Mouse (Mus musculus) adrenal gland, postnatal 14 days (tissue): Measurements from ENCODE around the gene Cyth1. TPM values are rescaled to one million over a fixed set of nuclear protein-coding genes. Genes with fewer than 3 reads are reported as not detected.
A peak's percentile ranks its signal among the peaks of the same experiment; 100 is the strongest.

Experiments
- DNase-seq: peaks from one replicate; pipeline ENCODE4 v3.0.0; 2021; ENCODE audit warnings: mixed read lengths
- total RNA-seq: library from RNA; stranded (reverse); gene quantifications from 2 replicates; pipeline ENCODE4 v1.2.3, GENCODE M21; 2021

Gene Cyth1
- total RNA-seq, 1 experiment from 2014 or later: 48.7 TPM

DNA sequence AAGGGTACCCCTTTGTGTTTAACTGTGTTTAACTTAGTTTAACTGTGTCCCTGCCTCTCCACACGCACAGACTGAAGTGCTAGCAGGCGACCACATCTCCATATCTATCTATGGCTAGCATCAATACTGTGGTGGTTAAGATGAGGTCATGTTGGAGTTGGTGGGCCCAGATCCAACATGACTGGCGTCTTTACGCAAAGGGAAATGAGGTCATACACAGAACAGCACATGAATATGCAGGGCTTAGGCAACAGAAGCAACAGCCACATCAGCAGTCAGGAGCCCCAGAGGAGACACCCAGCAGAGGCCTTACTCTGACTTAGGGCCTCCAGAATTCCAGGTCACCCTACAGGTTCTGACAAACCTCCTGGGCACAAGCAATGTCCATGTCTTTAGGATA is 95.4 kb downstream of the Cyth1 start:
- no peak for DNase-seq

DNA sequence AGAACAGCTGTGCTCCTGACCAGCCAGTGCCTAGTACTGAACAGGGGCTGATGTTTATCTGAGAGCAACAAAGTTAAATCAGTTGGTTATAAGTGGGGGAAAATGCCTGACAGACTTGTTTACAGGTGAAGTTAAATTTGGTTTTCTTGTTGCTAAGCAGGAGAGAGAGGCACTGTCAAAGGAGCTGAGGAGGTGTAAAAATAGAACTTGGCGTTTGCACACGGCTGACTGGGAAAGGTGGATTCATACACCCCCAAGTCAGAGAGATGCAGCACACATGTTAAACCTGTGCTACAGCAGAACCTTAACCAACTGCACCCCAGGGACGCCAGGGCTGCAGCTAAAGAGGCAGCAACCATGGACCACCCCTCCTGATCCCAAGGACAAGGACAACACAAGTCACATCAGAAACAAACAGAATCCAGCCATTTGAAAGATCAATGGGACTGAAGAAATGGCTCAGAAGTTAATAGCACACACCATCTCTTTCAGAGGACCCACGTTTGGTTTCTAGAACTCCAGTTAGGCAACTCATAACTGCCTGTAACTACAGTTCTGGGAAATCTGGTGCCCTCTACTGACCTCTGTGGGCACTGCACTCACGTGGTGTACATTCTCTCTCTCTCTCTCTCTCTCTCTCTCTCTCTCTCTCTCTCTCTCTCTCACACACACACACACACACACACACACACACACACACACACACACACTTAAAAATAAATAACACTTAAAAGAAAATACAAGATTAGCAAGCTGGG is 96.8 kb downstream of the Cyth1 start:
- no peak for DNase-seq

DNA sequence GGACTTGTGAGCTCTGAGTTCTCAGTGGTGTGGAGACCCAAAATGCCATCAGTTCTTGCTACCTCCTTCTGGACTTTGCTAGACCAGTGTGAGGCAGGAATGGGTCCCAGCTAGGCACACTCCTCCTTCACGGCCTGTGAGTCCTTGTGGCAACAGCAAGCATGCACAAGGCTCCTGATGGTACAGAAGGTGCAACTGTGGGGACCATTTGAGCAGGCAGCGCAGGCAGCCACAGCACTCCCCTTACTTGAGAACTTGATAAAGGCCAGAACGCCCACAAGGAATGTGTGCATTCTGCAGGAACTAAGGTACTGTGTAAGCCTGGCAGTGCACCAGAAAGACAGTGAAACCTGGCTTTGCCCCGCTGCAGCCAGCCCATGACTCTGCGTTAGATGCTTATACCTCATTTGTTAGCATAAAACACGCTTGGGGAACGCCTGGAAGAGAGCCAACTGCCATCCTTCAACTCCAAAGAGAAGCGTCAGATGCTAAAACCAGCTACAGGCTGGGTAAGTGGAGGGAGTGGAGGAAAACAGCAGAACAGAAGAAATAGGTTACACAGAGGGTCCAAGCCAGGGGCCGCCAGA is 98.2 kb downstream of the Cyth1 start:
- peak; percentile 37 for DNase-seq

DNA sequence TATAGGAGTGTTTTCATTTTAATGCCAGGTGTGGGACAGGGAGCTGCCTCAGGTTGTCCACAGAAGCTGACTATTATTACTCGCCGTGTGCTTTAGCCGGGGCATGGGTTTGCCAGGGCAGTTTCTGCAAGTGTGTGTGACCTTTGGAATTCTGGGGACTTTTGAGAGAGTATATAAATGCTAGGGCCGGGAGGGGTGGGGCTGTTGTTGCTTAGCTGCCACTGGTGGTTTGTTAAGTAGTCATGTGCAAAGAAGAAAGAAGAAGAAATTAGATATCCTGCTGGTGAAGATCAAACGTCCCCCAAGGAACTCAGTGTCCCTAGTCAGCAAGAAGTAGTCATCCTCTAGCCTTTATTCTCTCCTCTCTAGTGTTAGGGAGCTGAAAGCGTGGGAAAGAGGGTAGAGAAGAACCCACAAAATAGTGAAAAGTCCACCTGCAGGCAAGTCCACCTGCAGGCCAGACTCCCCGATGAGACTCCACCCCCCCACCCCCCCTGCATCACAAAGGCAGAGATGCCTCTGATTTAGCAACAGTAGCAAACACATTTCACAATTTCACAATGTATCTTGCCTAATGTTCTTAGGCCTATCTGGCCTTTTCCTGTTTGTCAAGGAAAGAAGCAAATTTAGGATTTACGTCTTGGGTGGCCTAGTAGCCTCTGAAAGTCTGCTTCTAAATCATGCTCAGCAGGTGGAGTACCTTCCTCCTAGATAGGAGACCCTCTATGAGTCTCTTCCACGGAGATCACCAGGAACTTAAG is 100.3 kb downstream of the Cyth1 start:
- no peak for DNase-seq

DNA sequence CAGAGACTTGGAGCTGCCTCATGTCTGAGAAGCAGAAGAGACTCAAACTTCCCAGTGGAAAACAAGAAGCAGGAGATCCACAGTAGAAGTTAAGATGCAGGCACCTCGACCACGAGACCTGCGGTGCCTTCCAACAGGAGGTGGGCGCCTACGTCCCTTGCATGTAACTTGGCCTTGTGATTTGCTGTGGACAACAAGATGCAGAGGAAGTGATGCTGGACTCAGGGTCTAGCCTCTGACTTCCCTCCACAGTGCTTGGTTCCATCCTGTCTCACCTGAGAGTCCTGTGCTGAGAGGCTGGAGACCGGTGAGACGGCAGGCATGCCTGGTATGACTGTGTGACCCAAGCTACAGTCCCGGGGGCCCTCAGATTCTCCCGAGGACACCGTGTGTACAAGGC is 101.9 kb downstream of the Cyth1 start:
- no peak for DNase-seq

DNA sequence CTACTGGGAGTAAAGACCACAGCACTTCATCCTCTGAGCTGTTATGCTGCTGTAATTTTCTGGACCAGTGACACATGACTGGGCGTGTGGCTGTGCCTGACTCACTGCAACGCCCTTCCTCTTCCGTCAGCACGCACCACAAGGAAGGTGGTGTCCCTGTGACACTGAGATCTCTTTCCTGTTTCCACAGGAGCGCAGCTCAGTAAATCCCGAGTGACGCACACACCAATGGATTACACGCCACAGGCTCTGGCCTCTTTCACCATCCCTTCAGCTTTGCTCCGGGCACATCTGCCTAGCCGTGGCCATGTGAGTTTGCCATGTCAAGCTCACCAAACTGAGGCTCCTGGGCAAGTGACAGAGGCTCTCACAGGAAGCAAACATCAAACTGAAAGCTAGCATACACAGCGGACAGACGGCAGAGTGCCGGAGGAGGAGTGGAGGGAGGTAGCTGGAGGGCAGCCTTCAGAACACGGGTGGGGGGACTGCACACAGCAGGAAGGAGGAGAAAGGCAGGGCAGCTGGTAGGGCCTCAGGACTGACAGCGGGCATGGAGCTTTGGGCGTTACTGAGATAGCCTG is 102.5 kb downstream of the Cyth1 start:
- peak; percentile 59 for DNase-seq

DNA sequence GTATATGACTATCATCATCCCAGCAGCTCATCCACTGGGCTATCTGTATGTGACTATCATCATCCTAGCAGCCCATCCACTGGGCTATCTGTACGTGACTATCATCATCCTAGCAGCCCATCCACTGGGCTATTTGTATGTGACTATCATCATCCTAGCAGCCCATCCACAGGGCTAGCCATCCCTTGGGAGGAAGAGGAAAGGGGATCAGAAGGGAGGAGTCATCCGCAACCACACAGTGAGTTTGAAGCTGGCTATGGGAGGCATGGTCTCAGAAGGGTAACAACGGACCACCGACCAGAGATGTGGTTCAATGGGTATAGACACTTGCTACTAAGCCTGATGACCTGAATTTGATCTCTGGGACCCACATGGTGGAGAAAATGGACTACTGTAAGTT is 103.3 kb downstream of the Cyth1 start:
- DNase-seq: no peak

DNA sequence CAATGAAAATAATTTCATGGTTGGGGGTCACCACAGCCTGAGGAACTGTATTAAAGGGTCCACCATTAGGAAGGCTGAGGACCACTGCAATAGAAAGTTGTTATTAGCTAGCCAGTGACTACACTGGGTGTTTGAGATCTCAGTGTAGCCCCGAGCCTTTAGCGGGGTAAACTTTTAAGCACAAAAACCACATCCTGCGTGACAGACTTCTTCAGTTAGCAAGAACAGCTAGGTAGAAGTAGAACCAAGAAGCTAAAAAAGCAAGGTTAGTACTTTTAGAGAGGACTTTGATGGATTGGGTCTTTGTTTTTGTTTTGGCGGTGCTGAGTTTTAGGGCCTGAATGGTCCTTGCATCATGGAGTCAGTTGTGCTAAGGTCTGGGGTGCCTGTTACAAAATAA is 104.7 kb downstream of the Cyth1 start:
- DNase-seq: no peak

DNA sequence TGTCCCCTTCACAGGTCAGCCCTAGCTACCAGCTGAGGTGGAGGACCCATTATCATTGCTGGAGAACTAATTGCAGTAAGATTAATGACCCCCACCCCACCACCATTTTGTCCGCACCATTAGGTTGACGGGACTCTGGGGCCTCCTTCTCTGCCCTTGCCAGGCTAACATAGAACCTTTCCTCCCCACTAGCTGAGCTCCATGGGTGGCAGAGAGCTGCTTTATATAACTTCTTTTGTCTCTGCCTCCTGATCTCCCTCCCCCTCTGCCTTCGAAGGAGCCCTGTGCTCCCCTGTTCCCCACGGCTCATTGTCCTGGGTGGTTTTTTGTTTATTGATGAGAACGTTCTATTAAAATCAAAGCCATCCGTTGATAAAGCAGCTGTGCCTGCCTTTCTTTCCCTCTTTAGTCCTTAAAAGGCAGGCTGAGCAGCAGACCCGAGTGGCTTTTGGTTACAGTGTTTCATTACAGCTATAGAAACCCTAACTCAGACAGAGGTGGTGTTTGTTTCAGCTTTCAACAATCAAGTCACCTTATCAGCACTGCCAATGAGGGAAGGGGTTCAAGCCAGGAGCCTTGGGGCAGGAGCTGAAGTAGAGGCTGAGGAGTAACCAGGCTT is 105.7 kb downstream of the Cyth1 start:
- DNase-seq: no peak

DNA sequence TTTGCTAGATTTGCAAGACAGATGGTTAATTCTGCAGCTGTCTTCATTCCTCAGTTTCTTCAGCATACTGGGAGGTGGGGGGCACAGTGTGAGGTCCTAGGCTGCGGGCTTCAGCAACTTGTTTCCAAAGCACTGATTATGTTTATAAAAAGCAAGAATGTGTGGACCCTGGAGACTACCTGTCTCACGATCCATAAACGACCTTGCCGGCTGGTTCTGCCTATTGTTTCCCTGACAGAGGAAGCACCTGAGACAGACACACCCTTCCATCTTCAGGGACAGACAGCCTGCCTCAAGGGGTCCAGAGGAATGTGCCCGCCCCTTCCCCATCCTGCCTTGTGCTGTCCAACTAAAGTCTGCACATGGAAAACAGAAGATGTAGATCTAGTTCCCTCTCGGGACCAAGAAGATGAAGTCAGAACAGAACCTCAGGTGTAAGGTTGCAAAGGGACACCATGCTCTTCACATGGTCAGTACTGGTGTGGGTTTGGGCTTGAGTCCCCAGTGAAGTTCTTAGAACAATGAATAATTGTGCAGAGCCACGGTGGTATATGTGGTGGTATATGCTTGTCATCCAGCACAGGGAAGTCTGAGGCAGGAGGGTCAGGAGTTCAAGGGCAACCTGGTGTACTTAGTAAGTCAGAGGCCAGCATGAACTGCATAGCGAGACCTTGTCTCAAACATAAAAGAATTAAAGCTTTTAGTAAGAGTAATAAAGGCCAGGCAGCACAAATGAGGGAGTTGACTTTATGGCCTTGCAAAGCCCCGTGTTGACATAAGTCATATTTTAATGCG is 107.4 kb downstream of the Cyth1 start:
- no peak for DNase-seq

DNA sequence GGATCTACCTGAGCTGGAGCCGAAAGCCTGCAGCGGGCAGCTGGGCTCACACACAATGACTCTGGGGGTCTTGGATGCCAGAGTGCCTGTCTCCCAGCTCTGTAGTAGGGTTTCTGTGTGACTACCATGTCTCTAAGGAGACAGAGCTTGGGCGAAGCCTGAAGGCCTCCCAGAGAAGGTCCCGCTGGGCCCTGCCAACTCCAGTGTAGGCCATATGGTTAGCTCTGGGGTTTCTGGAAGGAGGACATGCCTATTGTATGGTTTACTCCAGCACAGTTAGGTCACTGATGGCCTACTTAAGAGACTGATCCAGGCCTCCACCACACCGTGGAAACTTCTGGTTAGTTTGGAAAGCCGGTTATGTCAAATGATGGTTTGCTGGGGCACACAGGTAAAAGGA is 110.0 kb downstream of the Cyth1 start:
- no peak for DNase-seq

DNA sequence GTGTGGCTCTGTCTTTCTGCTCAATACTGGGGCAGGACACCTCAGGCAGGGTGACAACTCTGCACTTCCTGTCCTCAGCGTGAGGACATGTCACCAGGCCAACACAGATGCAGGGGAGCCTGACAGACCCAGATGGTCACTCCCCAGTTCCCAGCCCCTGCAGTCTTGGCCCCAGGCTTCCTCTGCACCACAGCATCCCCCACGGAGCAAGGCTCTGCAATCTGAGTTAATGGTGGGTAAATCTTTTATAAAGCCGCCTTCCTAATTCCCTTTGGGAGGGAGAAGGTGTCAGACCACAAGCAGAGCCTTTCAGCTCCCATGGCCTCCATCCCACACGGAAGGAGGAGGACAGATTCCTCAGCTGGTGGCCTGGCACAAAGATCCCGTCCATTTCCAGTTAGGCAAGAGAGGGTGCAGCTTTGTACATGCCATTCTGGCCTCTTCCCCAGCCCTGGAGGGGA is 112.2 kb downstream of the Cyth1 start:
- DNase-seq: no peak

DNA sequence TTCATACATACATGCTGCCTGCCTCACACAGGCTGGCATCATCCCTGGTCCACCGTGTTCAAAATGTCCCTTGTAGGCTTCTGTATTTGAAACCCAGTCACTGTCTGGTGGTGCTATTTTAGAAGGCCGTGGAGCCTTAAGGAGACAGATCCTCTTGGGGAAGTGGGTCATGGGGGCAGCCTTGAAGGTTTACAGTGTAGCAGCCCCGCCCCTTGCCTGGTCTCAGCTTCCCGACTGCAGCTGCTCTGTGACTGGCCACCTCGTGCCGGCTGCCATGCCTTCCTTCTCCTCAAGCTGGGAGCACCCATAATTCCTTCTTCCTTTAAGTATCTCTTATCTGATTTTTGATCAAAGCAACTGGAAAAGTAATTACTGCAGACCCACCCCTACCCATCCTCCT is 113.1 kb downstream of the Cyth1 start:
- no peak for DNase-seq

DNA sequence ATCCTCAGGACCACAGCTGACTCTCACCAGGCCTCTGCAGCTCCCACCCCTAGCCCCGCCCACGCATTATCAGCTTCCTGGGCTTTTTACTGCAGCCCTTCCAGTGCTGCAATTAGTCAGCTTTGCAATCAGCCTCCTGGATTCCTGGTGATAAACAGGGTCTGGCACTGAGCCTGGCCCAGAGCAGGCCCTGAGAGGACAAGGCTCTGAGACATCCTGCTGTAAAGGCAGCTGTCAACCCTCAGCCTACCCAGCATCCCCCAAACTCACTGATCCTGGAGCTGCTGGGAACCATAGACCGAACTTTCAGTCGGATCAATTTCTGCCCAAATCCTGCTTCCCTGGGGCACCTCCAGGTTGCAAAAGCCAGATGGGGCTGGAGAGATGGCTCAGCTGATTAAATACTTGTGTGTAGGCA is 114.6 kb downstream of the Cyth1 start:
- peak; percentile 55 for DNase-seq

DNA sequence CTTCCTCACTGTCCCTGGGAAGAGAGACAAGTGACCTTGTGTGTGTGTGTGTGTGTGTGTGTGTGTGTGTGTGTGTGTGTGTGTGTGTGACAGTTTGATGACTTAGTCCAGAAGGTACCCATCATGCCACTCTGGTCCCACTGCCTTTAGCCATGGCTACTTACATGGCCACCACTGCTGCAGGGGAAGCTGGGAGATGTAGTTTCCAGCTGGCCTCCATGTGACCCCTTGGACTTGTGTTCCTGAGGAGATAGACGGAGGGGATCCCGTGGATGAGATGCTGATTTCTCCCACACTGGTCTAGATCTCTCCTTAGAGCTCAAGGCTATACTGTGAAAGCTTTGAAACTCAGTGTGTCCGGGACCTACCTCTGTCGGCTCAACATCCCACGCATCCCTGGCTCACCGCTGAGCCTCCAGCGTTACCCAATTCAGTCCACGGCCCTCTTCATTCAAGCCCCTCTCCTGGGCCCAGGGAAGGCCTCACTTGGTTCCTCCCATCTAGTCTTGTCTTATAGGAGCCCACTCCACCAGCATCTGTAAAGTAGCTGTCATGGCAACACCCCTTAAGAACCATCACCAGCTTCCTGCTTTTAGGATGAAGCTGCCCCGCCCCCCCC is 115.2 kb downstream of the Cyth1 start:
- no peak for DNase-seq

DNA sequence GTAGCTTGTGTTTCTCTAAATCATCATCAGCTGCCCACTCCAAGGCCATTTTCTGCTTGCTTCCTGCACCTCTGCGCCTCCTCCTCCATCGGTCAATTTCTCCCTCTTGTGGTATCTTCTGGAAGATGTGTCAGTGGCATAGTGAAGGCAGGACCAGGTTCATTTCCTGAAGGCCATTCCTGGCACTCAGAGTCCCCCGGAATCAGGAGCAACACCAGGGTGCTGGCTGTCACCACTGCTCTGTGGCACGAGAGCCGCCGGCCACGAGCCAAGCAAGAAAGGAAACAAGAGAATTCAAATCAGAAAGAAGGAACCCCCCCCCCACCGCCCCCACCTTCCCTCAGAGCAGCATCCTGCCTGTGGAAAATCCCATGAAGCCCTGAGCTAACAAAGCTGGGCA is 116.3 kb downstream of the Cyth1 start:
- peak; percentile 43 for DNase-seq

DNA sequence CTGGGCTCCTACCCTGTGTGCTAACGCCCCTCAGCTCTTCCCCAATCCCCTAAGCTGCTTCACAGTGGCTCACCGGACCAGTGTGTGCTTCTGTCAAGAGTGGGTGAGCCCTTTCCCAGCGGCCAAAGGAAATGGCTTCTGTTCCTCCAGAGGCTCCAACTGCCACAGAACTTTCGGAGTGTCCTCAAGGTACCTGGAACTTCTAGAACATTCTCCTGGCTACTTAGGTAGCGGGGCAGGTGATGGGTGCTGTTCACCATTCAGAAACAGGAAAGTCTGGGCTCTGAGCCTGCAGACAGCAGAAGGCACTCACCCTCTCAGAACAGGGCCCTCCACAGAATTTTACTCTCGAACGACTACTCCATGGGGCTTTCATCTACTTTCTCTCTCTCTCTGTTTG is 117.9 kb downstream of the Cyth1 start, which contains the start of gene Dnah17:
Gene Dnah17 (minus strand): TSS at position 101 of the 400 bp plus-strand sequence.
- DNase-seq: no peak

DNA sequence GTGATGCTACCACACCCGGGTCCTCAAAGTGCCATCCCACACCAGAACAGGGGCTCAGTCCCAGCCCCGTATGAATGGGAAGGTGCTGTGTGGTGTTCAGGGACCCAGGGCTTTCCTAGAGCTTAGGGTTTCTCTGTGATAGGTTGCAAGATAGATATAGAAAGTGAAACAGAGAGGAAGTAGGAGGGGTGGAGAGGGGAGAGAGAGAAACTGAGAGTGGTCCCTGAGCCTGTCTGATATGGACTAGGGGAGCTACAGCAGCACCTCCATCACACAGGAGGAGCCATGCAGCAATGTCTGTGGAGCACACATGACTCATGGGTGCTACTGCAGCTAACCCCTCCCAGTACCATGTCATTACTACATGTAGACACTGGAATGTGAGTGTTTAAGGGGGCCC is 118.6 kb downstream of the Cyth1 start:
- no peak for DNase-seq

DNA sequence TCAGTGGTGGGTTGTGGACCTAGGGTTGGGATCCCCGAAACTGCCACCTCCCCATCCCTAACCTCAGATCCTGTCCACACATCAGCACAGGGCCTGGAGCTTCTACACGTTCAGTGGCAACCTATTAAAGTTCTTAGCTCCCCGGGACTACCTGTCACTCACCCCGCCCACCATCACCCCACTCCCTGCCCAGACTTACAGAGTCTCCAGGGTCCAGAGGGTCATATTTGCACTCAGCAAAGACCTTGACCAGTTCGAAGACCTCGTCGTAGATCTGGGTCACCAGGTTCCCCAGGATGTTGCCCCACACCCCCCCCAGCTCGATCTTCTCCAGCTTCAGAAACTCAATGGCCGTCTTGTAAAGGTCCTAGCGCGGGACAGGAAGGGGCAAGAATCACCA is 126.8 kb downstream of the Cyth1 start:
- no peak for DNase-seq

DNA sequence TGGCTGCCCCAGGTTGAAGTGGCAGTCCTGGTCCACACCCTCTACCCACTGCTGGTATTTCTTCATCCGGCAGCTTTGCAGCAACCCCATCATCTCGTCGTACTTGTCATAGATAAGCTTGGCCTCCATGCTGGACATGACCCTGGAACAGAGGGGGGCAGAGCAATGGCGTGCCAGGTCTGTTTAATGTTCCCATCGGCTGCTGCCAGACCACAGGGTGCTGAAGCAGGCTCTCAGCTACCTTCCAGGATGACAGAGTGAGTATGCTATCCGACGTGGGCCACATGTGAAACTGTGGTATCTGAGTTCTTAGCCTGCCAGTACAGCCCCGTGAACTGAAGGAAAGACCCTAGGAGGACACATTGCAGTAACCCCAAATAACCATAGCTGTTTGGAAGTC is 129.6 kb downstream of the Cyth1 start:
- peak; percentile 36 for DNase-seq

DNA sequence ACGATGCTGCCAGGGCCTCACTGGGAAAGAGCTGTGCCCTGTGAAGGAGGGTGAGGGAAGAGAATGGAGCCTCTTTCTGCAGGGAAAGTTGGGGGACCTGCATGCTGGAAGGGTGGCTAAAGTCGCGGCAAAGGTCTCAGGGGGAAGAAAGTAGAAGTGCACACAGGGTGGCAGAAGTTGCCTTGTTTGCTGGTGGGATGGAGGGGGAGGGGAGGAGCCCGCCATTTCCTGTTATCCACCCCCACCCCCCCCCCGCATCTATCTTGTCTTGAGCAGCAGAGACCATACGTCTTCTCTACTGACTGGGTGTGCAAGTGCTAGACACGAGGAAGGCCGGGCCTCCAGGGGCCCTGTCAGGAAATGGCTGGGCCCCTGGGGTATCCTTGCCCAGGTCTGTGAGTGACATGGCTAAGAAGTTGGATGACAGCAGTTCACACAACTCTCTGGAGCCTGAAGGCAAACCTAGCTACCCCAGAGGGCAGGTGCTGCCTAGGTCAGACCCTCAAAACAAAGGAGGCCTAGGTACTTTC is 133.7 kb downstream of the Cyth1 start:
- no peak for DNase-seq
